Mouse (Mus musculus): ENCODE measurements around the gene Fubp1. TPM values are rescaled to one million over a fixed set of nuclear protein-coding genes. Genes with fewer than 3 reads are reported as not detected.

The Fubp1 gene
- 57.9 TPM for polyA plus RNA-seq (2014; fragmentation: Illumina TruSeq; extraction: RNeasy Lipid Tissue Mini Kit (QIAGEN cat#74804); ENCODE audit: low read depth, low replicate concordance)

GRCm38 (mm10) chr3:152209967-152210634 lies at the start of gene Fubp1, which contains the start of gene Dnajb4:
Gene Fubp1 (plus strand): TSS chr3:152210422.
Gene Dnajb4 (minus strand): TSS chr3:152210302.

GRCm38 (mm10) chr3:152166099-152166423 lies 44.2 kb upstream of the Fubp1 start, which contains the start of gene Gipc2:
Gene Gipc2 (minus strand): TSS chr3:152166230.

GRCm38 (mm10) chr3:152266036-152266421 lies 55.8 kb downstream of the Fubp1 start, which contains the start of gene Nexn:
Gene Nexn (minus strand): TSS chr3:152266350.

Other genes with a start within 250 kb of the Fubp1 start
- gene Gipc2, start 44.2 kb upstream of the Fubp1 start, polyA plus RNA-seq (2014; fragmentation: Illumina TruSeq; extraction: RNeasy Lipid Tissue Mini Kit (QIAGEN cat#74804); ENCODE audit: low read depth, low replicate concordance) = 3.5 TPM
- 109 TPM for gene Dnajb4, start 120 bp upstream of the Fubp1 start, polyA plus RNA-seq (2014; fragmentation: Illumina TruSeq; extraction: RNeasy Lipid Tissue Mini Kit (QIAGEN cat#74804); ENCODE audit: low read depth, low replicate concordance)
- 740 TPM for gene Nexn, start 55.9 kb downstream of the Fubp1 start, polyA plus RNA-seq (2014; fragmentation: Illumina TruSeq; extraction: RNeasy Lipid Tissue Mini Kit (QIAGEN cat#74804); ENCODE audit: low read depth, low replicate concordance)
- 12.6 TPM for gene Miga1, start 130.0 kb downstream of the Fubp1 start, polyA plus RNA-seq (2014; fragmentation: Illumina TruSeq; extraction: RNeasy Lipid Tissue Mini Kit (QIAGEN cat#74804); ENCODE audit: low read depth, low replicate concordance)
- gene Usp33, start 136.1 kb downstream of the Fubp1 start, polyA plus RNA-seq (2014; fragmentation: Illumina TruSeq; extraction: RNeasy Lipid Tissue Mini Kit (QIAGEN cat#74804); ENCODE audit: low read depth, low replicate concordance) = 27.8 TPM
- 18.7 TPM for gene Zzz3, start 185.1 kb downstream of the Fubp1 start, polyA plus RNA-seq (2014; fragmentation: Illumina TruSeq; extraction: RNeasy Lipid Tissue Mini Kit (QIAGEN cat#74804); ENCODE audit: low read depth, low replicate concordance)

Data from heart, adult 10 weeks (tissue).